Mouse (Mus musculus): ENCODE measurements around the gene Farsb. TPM values are rescaled to one million over a fixed set of nuclear protein-coding genes. Genes with fewer than 3 reads are reported as not detected.

The Farsb gene
- total RNA-seq (2012; rRNA removed): 113 and 119 TPM in 2 replicates
- polyA plus RNA-seq (2012; ENCODE audit: insufficient read depth in 1 of 2, insufficient read length in 2 of 2, low read depth in 1 of 2, low replicate concordance in 2 of 2, missing spikeins in 1 of 2): 100 to 1,000 TPM; 122 to 154 TPM

DNA sequence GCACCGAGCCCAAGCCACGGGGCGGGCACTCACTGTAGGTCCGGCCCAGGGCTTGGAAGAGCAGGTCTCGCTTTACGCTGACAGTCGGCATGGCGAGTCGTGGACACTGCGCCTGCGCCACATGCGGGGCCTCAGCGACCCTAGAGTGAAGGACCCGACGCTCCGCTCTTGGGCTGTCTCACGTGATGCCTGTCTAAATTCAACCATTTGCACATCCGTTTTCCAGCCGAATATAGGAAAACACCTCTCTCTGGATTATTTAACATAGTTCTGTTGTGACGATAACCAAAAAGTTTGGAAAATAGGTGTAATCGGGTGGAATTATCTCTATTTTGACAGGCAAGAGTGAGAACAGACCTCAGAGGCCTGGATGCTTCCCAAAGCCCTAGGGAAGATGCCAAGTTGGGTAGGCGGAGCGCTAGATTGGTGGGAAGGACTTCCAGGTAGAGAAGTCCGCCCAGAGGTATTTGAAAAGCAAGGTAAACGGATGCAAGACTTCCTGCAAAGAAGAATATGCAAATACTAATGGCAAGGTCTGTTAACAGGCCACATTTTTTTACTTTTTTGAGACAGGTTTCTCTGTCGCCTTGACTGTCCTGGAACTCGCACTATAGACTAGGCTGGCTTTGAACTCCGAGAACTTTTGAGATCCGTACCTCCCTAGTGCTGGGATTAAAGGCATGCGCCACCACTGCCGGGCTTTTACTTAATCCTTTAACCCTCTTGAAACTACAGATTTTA lies at the start of gene Farsb:
TSS of gene Farsb (minus strand) at position 146 of the 741 bp plus-strand sequence.
- peak; percentile 93 for DNase-seq (ENCODE audit: low read depth, low spot score)
- Histone ChIP-seq H3K27me3 (ENCODE audit: control insufficient read depth in 1 of 2, insufficient read depth in 2 of 2, low read length in 2 of 2) (no peaks in the 10 kb centered on the region), H3K9me3 (replicated peaks; ENCODE audit: insufficient read depth, low read length) (no peaks in the 10 kb centered on the region), H3K36me3 (ENCODE audit: control insufficient read depth in 1 of 2, insufficient read depth in 2 of 2, low read length in 2 of 2) (peaks cover 0 to 27% of the 10 kb centered on the region in 2 experiments; a peak in 3 of 4 replicates), H3K4me3 (ENCODE audit: control insufficient read depth in 1 of 2, insufficient read depth in 1 of 2, low read depth in 2 of 2, low read length in 2 of 2) (peak within 1 kb of the TSS; percentile 75 to 97), H3K27ac (ENCODE audit: control insufficient read depth, low read depth, low read length) (peak within 1 kb of the TSS; percentile 71), H3K79me2 (ENCODE audit: control insufficient read depth, insufficient read depth, low read length, poor library complexity) (peaks cover 37% of the 10 kb centered on the region), H3K9ac (ENCODE audit: control insufficient read depth, low read depth, low read length, poor library complexity, severe bottlenecking) (peak within 1 kb of the TSS; percentile 95), H3K4me1 (ENCODE audit: control insufficient read depth in 1 of 2, insufficient read depth in 2 of 2, low read length in 2 of 2) (peaks cover 5 to 7% of the 10 kb centered on the region in 2 experiments)
- TF ChIP-seq NELFE (IDR thresholded peaks at IDR 0.05; ENCODE audit: low read depth, low read length) (peak; percentile 65), POLR2A (IDR thresholded peaks at IDR 0.05; ENCODE audit: control insufficient read depth in 1 of 2, insufficient read depth in 1 of 2, low read depth in 1 of 2, low read length in 2 of 2, poor library complexity in 1 of 2) (peak in 1 of 2 experiments; percentile 83; a peak in 3 of 4 replicates), E2F4 (IDR thresholded peaks at IDR 0.05; ENCODE audit: borderline replicate concordance, low read depth, low read length) (no peak), MAX (IDR thresholded peaks at IDR 0.05; ENCODE audit: low read length) (peak; percentile 100), TCF12 (IDR thresholded peaks at IDR 0.05; ENCODE audit: low read depth, low read length) (0 out of 2 replicates have a peak, but pooled peaks have one; percentile 29), ZMIZ1 (IDR thresholded peaks at IDR 0.05; ENCODE audit: low read depth, low read length) (peak; percentile 71; the same call in 1 of the 2 replicates), SIN3A (IDR thresholded peaks at IDR 0.05; ENCODE audit: low read length) (peak; percentile 97), GATA1 (IDR thresholded peaks at IDR 0.05; ENCODE audit: low read depth, low read length) (peak; percentile 70), MYC (IDR thresholded peaks at IDR 0.05; ENCODE audit: low read depth, low read length) (peak; percentile 80), USF2 (IDR thresholded peaks at IDR 0.05; ENCODE audit: borderline replicate concordance in 1 of 2, insufficient read depth in 1 of 2, low read depth in 1 of 2, low read length in 2 of 2) (no peak), MAFK (IDR thresholded peaks at IDR 0.05; ENCODE audit: borderline replicate concordance, low read depth, low read length) (no peak), POLR2AphosphoS2 (IDR thresholded peaks at IDR 0.05; ENCODE audit: low read length) (peak; percentile 69; the same call in 1 of the 2 replicates), MEF2A (IDR thresholded peaks at IDR 0.05; ENCODE audit: extremely low read depth, insufficient replicate concordance, low read depth, low read length, poor library complexity, severe bottlenecking) (no peak), ZNF384 (IDR thresholded peaks at IDR 0.05; ENCODE audit: low read depth, low read length) (0 out of 2 replicates have a peak, but pooled peaks have one; percentile 8), MXI1 (IDR thresholded peaks at IDR 0.05; ENCODE audit: low read depth, low read length) (peak; percentile 93), ELF1 (IDR thresholded peaks at IDR 0.05; ENCODE audit: low read depth, low read length) (peak; percentile 74), MYB (IDR thresholded peaks at IDR 0.05; ENCODE audit: low read depth, low read length) (no peak), NRF1 (IDR thresholded peaks at IDR 0.05; ENCODE audit: insufficient read depth, low read depth, low read length, poor library complexity, severe bottlenecking) (peak; percentile 87), KAT2A (conservative IDR thresholded peaks at IDR 0.05; ENCODE audit: low read depth, low read length) (peak; percentile 70), RCOR1 (IDR thresholded peaks at IDR 0.05; ENCODE audit: low read depth, low read length) (peak; percentile 53; the same call in 1 of the 2 replicates), UBTF (IDR thresholded peaks at IDR 0.05; ENCODE audit: borderline replicate concordance, insufficient read depth, low read depth, low read length) (no peak), BHLHE40 (IDR thresholded peaks at IDR 0.05; ENCODE audit: borderline replicate concordance, low read depth, low read length) (no peak; the same call in 1 of the 2 replicates), HCFC1 (IDR thresholded peaks at IDR 0.05; ENCODE audit: low read depth, low read length) (peak; percentile 95), USF1 (IDR thresholded peaks at IDR 0.05; ENCODE audit: low read depth, low read length) (peak; percentile 18; the same call in 1 of the 2 replicates), TBP (IDR thresholded peaks at IDR 0.05; ENCODE audit: low read depth, low read length) (peak; percentile 65)
